1 mouse cellular context compared by ENCODE assay signal in genomic region chr7:29162750-29163525, GRCm38 (mm10).
A peak's percentile ranks its signal among the peaks of the same experiment; 100 is the strongest.
TF ChIP-seq lines count a peak whose summit lies in the region.

No protein-coding gene starts in this region.

TF ChIP-seq in CH12.LX, 34 proteins besides CTCF, POLR2A, EP300 and RAD21:
- no peak for TF ChIP-seq ZC3H11A (IDR thresholded peaks at IDR 0.05; ENCODE audit: low read depth, low read length)
- TF ChIP-seq MYC (IDR thresholded peaks at IDR 0.05; ENCODE audit: low read depth, low read length), result 0 out of 2 replicates have a peak, but pooled peaks have one; percentile 67
- 0 out of 2 replicates have a peak, but pooled peaks have one; percentile 31 for TF ChIP-seq MEF2A (IDR thresholded peaks at IDR 0.05; ENCODE audit: borderline replicate concordance, low read depth, low read length)
- peak; percentile 46; the same call in 1 of the 2 replicates for TF ChIP-seq USF2 (conservative IDR thresholded peaks at IDR 0.05; ENCODE audit: low read depth, low read length)
- TF ChIP-seq MAX (IDR thresholded peaks at IDR 0.05; ENCODE audit: low read length), result peak; percentile 88
- TF ChIP-seq MXI1 (IDR thresholded peaks at IDR 0.05; ENCODE audit: low read depth, low read length), result peak; percentile 69
- 0 out of 2 replicates have a peak, but pooled peaks have one; percentile 12 for TF ChIP-seq TCF12 (IDR thresholded peaks at IDR 0.05; ENCODE audit: low read depth, low read length)
- TF ChIP-seq UBTF (IDR thresholded peaks at IDR 0.05; ENCODE audit: low read depth, low read length), result no peak
- TF ChIP-seq BHLHE40 (IDR thresholded peaks at IDR 0.05; ENCODE audit: low read depth, low read length), result 0 out of 2 replicates have a peak, but pooled peaks have one; percentile 23
- TF ChIP-seq RCOR1 (conservative IDR thresholded peaks at IDR 0.05; ENCODE audit: low read depth, low read length), result no peak
- TF ChIP-seq ZKSCAN1 (IDR thresholded peaks at IDR 0.05; ENCODE audit: borderline replicate concordance, low read depth, low read length), result no peak
- peak; percentile 70 for TF ChIP-seq USF1 (IDR thresholded peaks at IDR 0.05; ENCODE audit: low read depth, low read length)
- TF ChIP-seq GABPA (IDR thresholded peaks at IDR 0.05; ENCODE audit: insufficient replicate concordance, low read depth, low read length), result no peak
- TF ChIP-seq SIN3A (IDR thresholded peaks at IDR 0.05; ENCODE audit: low read length), result peak; percentile 70
- peak; percentile 58; the same call in 1 of the 2 replicates for TF ChIP-seq ZMIZ1 (IDR thresholded peaks at IDR 0.05; ENCODE audit: low read depth, low read length)
- 0 out of 2 replicates have a peak, but pooled peaks have one; percentile 36 for TF ChIP-seq TBP (conservative IDR thresholded peaks at IDR 0.05; ENCODE audit: low read depth, low read length)
- TF ChIP-seq SMC3 (IDR thresholded peaks at IDR 0.05; ENCODE audit: low read depth, low read length), result no peak
